Mouse (Mus musculus) forebrain, embryonic 14.5 days (tissue): Measurements from ENCODE around the gene Uhrf1. TPM values are rescaled to one million over a fixed set of nuclear protein-coding genes. Genes with fewer than 3 reads are reported as not detected.

ENCODE experiments used
- ATAC-seq: fragments of 200-750 bp; cut with Nextera tagmentation; 2 replicates; pipeline ENCODE4 v1.8.0; 2017; ENCODE audit warnings: mild to moderate bottlenecking, moderate library complexity
- DNase-seq: peaks from one replicate; pipeline ENCODE4 v3.0.0-alpha.2; 2015; ENCODE audit warnings: low spot score
- H3K27ac ChIP-seq: fragments of 300-500 bp; sonication (generic); 2 replicates; pipeline ENCODE4 v1.5.1; 2014; ENCODE audit warnings: low read depth, mild to moderate bottlenecking, control low read depth, low read length, moderate library complexity
- H3K27me3 ChIP-seq: fragments of 300-500 bp; sonication (generic); replicated peaks from 2 replicates; pipeline ENCODE4 v1.6.1; 2014; ENCODE audit warnings: low read length, control low read depth, mixed read lengths; ENCODE audit not compliant: control insufficient read depth, insufficient read depth
- H3K36me3 ChIP-seq: fragments of 300-500 bp; sonication (generic); 2 replicates; pipeline ENCODE4 v1.6.1; 2014; ENCODE audit warnings: low read length, control low read depth; ENCODE audit not compliant: control insufficient read depth, insufficient read depth
- H3K4me1 ChIP-seq: fragments of 300-500 bp; sonication (generic); 2 replicates; pipeline ENCODE4 v1.6.1; 2014; ENCODE audit warnings: antibody characterized with exemption, low read length, control low read depth; ENCODE audit not compliant: control insufficient read depth, insufficient read depth
- H3K4me2 ChIP-seq: fragments of 300-500 bp; sonication (generic); 2 replicates; pipeline ENCODE4 v1.6.1; 2014; ENCODE audit warnings: mild to moderate bottlenecking, control low read depth, low read length
- H3K4me3 ChIP-seq: fragments of 300-500 bp; sonication (generic); 2 replicates; pipeline ENCODE4 v1.5.1; 2014; ENCODE audit warnings: low read depth, low read length, control low read depth
- H3K9ac ChIP-seq: fragments of 300-500 bp; sonication (generic); 2 replicates; pipeline ENCODE4 v1.6.1; 2014; ENCODE audit warnings: mild to moderate bottlenecking, low read length, control low read depth, moderate library complexity
- H3K9me3 ChIP-seq: fragments of 300-500 bp; sonication (generic); replicated peaks from 2 replicates; pipeline ENCODE4 v1.6.1; 2016; ENCODE audit warnings: low read length, control low read depth, mixed read lengths; ENCODE audit not compliant: control insufficient read depth
- WGBS: fragments of 180-500 bp; shearing (Covaris S2); extraction: QIAGEN DNeasy Blood & Tissue Kit; methylation state at CpG from one replicate; pipeline ENCODE4 v1.1.7; 2014; 5-methylcytosine and 5-hydroxymethylcytosine counted together
- polyA plus RNA-seq: library from polyadenylated mRNA; unstranded; fragments of >200 nt; fragmentation: Nextera tagmentation; extraction: Ambion mirVana; gene quantifications from 2 replicates; pipeline ENCODE4 v1.2.1, GENCODE M21; 2014

Gene Uhrf1
- polyA plus RNA-seq, 1 experiment from 2014 or later, result 47.4 TPM

DNA sequence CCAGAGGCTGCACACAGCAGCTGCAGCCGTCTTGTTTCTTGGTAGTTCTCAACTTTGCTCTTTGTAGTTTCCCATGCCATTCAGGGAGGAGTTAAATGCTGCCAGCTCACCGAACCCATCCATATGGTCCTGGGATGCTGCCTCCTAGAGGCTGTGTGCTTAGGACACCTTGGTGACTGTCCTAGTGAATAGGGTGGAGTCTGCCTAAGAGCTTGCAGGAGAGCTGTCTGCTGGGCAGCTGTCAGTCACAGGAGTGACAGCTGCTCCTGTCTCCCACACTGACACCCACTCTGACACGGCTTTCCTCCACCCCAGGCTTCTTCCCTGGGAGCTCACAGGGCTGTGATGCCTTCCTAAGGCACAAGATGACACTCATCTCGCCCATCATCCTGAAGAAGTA is 69.0 kb downstream of the Uhrf1 start:
- H3K9ac ChIP-seq, result no peak overlapping the region
- H3K27ac ChIP-seq, result no peak overlapping the region
- H3K4me1 ChIP-seq, result peaks cover 4% of the 10 kb centered on the region; the same call in 1 of the 2 replicates
- ATAC-seq (no peak), DNase-seq (no peak)
- peaks cover 84% of the 10 kb centered on the region for H3K36me3 ChIP-seq
- H3K9me3 ChIP-seq, result no peaks in the 10 kb centered on the region
- no peak overlapping the region for H3K4me2 ChIP-seq
- WGBS, result 69% methylated on average over 4 of the region's 4 CpGs
- H3K27me3 ChIP-seq, result no peaks in the 10 kb centered on the region
- no peak overlapping the region for H3K4me3 ChIP-seq

Other genes starting within 250 kb of the Uhrf1 start
- gene Ubxn6, start 228.3 kb upstream of the Uhrf1 start, polyA plus RNA-seq, result 68.8 and 83.7 TPM in 2 replicates
- gene Hdgfl2, start 223.7 kb upstream of the Uhrf1 start, polyA plus RNA-seq, result 81.5 and 109 TPM in 2 replicates
- gene Plin4, start 193.5 kb upstream of the Uhrf1 start, polyA plus RNA-seq, result 0.04 and 0.07 TPM in 2 replicates
- 0.42 and 0.67 TPM in 2 replicates for gene Plin5, start 185.7 kb upstream of the Uhrf1 start, polyA plus RNA-seq
- not detected in 2 replicates for gene Lrg1, start 181.3 kb upstream of the Uhrf1 start, polyA plus RNA-seq
- 9.4 and 12.1 TPM in 2 replicates for gene Sema6b, start 163.0 kb upstream of the Uhrf1 start, polyA plus RNA-seq
- 9.7 and 10.9 TPM in 2 replicates for gene Tnfaip8l1, start 140.8 kb upstream of the Uhrf1 start, polyA plus RNA-seq
- 58.8 and 63.5 TPM in 2 replicates for gene Mydgf, start 119.4 kb upstream of the Uhrf1 start, polyA plus RNA-seq
- gene Dpp9, start 84.4 kb upstream of the Uhrf1 start, polyA plus RNA-seq, result 18.3 and 25.9 TPM in 2 replicates
- 18.0 and 22.0 TPM in 2 replicates for gene Fem1a, start 46.5 kb upstream of the Uhrf1 start, polyA plus RNA-seq
- 1.5 and 2.2 TPM in 2 replicates for gene Ticam1, start 26.5 kb upstream of the Uhrf1 start, polyA plus RNA-seq
- gene Plin3, start 10.4 kb upstream of the Uhrf1 start, polyA plus RNA-seq, result 15.3 and 17.8 TPM in 2 replicates
- gene Arrdc5, start 3.0 kb upstream of the Uhrf1 start, polyA plus RNA-seq, result not detected in 2 replicates
- 41.7 and 58.5 TPM in 2 replicates for gene Kdm4b, start 22.7 kb downstream of the Uhrf1 start, polyA plus RNA-seq
- gene Ptprs, start 173.2 kb downstream of the Uhrf1 start, polyA plus RNA-seq, result 248 and 319 TPM in 2 replicates
- 0.14 TPM in 1 of 2 replicates, not detected in the other for gene Znrf4, start 209.1 kb downstream of the Uhrf1 start, polyA plus RNA-seq